Mouse (Mus musculus) frontal cortex, postnatal 36 days (tissue): ENCODE results near the gene Lamtor2.

Experiments
- DNase-seq, 2 experiments: peaks; one replicate each; pipeline ENCODE4 v3.0.0; 2022; ENCODE audit warnings: low spot score in 2 of 2

Lamtor2 gene

GRCm38 (mm10) chr3:88503881-88504746 lies 48.8 kb downstream of the Lamtor2 start:
- DNase-seq: no peak

GRCm38 (mm10) chr3:88503505-88503863 lies 49.4 kb downstream of the Lamtor2 start:
- DNase-seq: no peak

- DNase-seq: peak; percentile 94
These were observed 50.0 kb downstream of the Lamtor2 start for GRCm38 (mm10) chr3:88502641-88503504.

GRCm38 (mm10) chr3:88502031-88502571 lies 50.8 kb downstream of the Lamtor2 start:
- DNase-seq: no peak

- DNase-seq: no peak
These were observed 51.4 kb downstream of the Lamtor2 start for GRCm38 (mm10) chr3:88501366-88502030.

- DNase-seq: no peak
These were observed 52.1 kb downstream of the Lamtor2 start for GRCm38 (mm10) chr3:88500655-88501365.

- DNase-seq: no peak
These were observed 52.8 kb downstream of the Lamtor2 start for GRCm38 (mm10) chr3:88500087-88500486.
